ENCODE assay signal across 28 mouse cellular contexts in the genomic region with DNA sequence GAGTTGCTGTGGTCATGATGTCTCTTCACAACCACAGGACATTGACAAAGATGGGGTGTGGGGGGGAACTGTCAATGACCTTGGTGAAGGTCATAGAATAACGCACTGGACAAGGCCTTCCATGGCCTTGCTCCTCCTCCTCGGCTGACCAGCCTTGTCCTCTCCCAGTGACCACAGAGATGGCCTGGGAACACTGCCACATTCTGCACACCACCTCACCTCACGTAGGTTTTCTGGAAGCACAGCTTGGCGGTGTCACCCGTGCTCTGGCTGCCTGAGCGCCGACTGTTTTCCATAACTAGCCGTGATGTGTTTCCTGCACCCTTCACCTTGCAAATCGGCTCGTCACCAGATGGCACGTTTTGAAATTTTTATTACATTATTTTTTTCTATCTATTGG. TPM values are rescaled to one million over a fixed set of nuclear protein-coding genes. Genes with fewer than 3 reads are reported as not detected.
"Had no signal": no experiment of that assay in that cellular context is flagged by ENCODE, and none has a peak within 500 bp of the region (broad histone marks: within the 10 kb centered on the region; RNA-seq: fewer than 3 reads in every experiment).

No protein-coding gene starts in this region.

- H3K27me3 ChIP-seq: heart, embryonic 15.5 days; hindbrain, embryonic 13.5 days; hindbrain, embryonic 15.5 days; kidney, embryonic 15.5 days; limb, embryonic 12.5 days; liver, embryonic 13.5 days; liver, embryonic 15.5 days had no signal

- DNase-seq: gastrocnemius, postnatal 14 days; gastrocnemius, postnatal 36 days; heart, adult 11 months; heart, adult 2 months; heart, postnatal 14 days; heart, postnatal 36 days; kidney, adult 11 months; kidney, adult 2 months; kidney, adult 9 months; kidney, postnatal 14 days; kidney, postnatal 36 days; layer of hippocampus, adult 9-11 months; layer of hippocampus, postnatal 36 days; liver; liver, embryonic 13.5 days had no signal

- H3K4me3 ChIP-seq: heart, adult 2 months; heart, embryonic 13.5 days; heart, embryonic 15.5 days; hindbrain, embryonic 13.5 days; hindbrain, embryonic 15.5 days; kidney, embryonic 15.5 days; limb, embryonic 10.5 days; limb, embryonic 12.5 days; liver, embryonic 13.5 days; liver, embryonic 15.5 days had no signal

- H3K27ac ChIP-seq: heart, adult 2 months; heart, embryonic 13.5 days; heart, embryonic 15.5 days; hindbrain, embryonic 13.5 days; hindbrain, embryonic 15.5 days; hindbrain, postnatal 0 days; kidney, embryonic 15.5 days; kidney, postnatal 0 days; limb, embryonic 10.5 days; limb, embryonic 12.5 days; liver, embryonic 13.5 days; liver, embryonic 15.5 days had no signal

- H3K4me1 ChIP-seq: heart, embryonic 13.5 days; heart, embryonic 15.5 days; hindbrain, embryonic 15.5 days; kidney, embryonic 15.5 days; limb, embryonic 10.5 days; limb, embryonic 12.5 days; liver, embryonic 13.5 days; liver, embryonic 15.5 days had no signal

RNA-seq across cellular contexts. Expression of gene Kcnk12, which starts 32.8 kb away (rescaled TPM):
- polyA plus RNA-seq: heart, embryonic 13.5 days; heart, embryonic 15.5 days; heart, postnatal 0 days; intestine, embryonic 14.5 days; intestine, embryonic 16.5 days; kidney, adult 2 months; kidney, embryonic 15.5 days; limb, embryonic 10.5 days had no signal
